Mouse (Mus musculus) gastrocnemius, postnatal 14 days (tissue): ENCODE measurements around the gene Timmdc1. TPM values are rescaled to one million over a fixed set of nuclear protein-coding genes. Genes with fewer than 3 reads are reported as not detected.

Experiments
- DNase-seq: peaks from one replicate; pipeline ENCODE4 v3.0.0; 2021; ENCODE audit warnings: mixed read lengths
- intact Hi-C: fragments of 180-260 bp; cut with DNase I; formaldehyde crosslinking; loops from one replicate; pipeline ENCODE4 v1.15.1; 2025; ENCODE audit warnings: low total_unique reads
- total RNA-seq, 2 experiments: library from RNA; stranded (reverse); gene quantifications; 2 replicates each; pipeline ENCODE4 v1.2.3; 2021

Timmdc1 gene
- total RNA-seq, 2 experiments from 2014 or later: 40.7 to 45.0 TPM

DNA sequence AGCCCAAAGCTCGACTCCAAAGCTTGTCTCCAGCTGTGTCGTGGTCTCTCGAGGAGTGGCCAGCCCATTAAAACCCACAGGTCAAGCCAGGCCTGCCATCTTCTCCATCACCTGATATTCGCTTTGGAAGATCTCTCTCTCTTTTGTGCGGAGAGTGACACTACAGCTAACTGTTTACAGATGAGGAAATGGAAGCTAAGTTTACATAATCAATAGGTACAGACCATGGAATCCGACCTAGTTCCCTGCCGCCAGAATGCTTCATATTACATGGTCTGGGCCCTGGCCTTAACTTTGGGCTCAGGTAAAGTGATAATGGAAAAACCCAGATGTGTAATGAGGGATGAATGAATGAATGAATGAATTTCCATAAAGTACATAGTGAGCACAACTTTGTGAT, 71.8 kb downstream of the Timmdc1 start:
- no peak for DNase-seq
- intact Hi-C loops: no loop called here

DNA sequence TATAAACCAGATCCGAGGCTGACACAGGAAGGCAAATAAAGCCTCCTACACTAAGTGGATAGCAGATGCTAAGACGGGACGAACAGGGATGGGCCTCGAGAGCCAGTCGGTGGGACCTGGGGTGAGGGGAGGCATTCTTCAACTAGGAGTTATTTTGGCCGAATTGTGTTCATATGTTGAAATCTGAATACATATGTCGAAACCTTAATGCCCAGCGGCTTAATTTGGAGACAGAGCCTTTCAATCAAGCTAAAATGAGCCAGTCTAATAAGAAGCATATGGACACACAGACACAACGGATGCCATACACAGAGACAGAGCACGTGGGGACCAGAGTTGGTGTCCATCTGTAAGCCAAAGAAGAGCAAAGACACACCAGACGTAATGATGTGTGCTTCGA, 74.0 kb downstream of the Timmdc1 start:
- intact Hi-C loops: loop anchor here (5.0 kb wide), 1 partner anchor 46 kb away; no protein-coding TSS in a partner anchor
- no peak for DNase-seq

Other genes with a start within 250 kb of the Timmdc1 start
- not detected for gene Nr1i2, start 227.8 kb downstream of the Timmdc1 start, total RNA-seq
- not detected for gene Maats1, start 180.5 kb downstream of the Timmdc1 start, total RNA-seq
- gene Cox17, start 175.7 kb downstream of the Timmdc1 start, total RNA-seq: 100 to 1,000 TPM; 134 to 137 TPM
- gene Gm21987, start 175.6 kb downstream of the Timmdc1 start, total RNA-seq: not detected
- 10 to 100 TPM; 56.1 to 66.9 TPM for gene Popdc2, start 160.5 kb downstream of the Timmdc1 start, total RNA-seq
- 1 to 10 TPM; 3.8 to 4.7 TPM for gene Pla1a, start 89.5 kb downstream of the Timmdc1 start, total RNA-seq
- 10 to 100 TPM; 25.5 to 27.6 TPM for gene Adprh, start 70.0 kb downstream of the Timmdc1 start, total RNA-seq
- under 1 TPM in 1 of 2 experiments, not detected in 1; 0.12 TPM for gene Cd80, start 67.1 kb downstream of the Timmdc1 start, total RNA-seq
- 1 to 10 TPM; 8.3 to 9.0 TPM for gene Poglut1, start 27.6 kb upstream of the Timmdc1 start, total RNA-seq
- gene Tmem39a, start 36.0 kb upstream of the Timmdc1 start, total RNA-seq: 10 to 100 TPM; 17.3 to 19.1 TPM
- gene Arhgap31, start 190.6 kb upstream of the Timmdc1 start, total RNA-seq: 10 to 100 TPM; 20.8 to 22.6 TPM
- 1 to 10 TPM; 3.6 to 5.7 TPM for gene B4galt4, start 219.6 kb upstream of the Timmdc1 start, total RNA-seq